Mouse (Mus musculus): ENCODE measurements around the gene Trrap. TPM values are rescaled to one million over a fixed set of nuclear protein-coding genes. Genes with fewer than 3 reads are reported as not detected.

Gene Trrap
- polyA plus RNA-seq, 1 experiment = 204 TPM

- Histone ChIP-seq H3K36me3 (ENCODE audit: control insufficient read depth, insufficient read depth, low read length) (peaks cover 15% of the 10 kb centered on the region), H3K4me1 (replicated peaks; ENCODE audit: control insufficient read depth, insufficient read depth, low read length) (no peaks in the 10 kb centered on the region), H3K27me3 (ENCODE audit: control insufficient read depth, insufficient read depth, low read length) (no peaks in the 10 kb centered on the region), H3K4me3 (ENCODE audit: control insufficient read depth, insufficient read depth, low read length) (no peak overlapping the region), H3K27ac (ENCODE audit: control insufficient read depth, insufficient read depth, low read length) (no peak overlapping the region)
- DNase-seq = no peak
- 90% methylated on average over 13 of the region's 13 CpGs for WGBS
- no peak for TF ChIP-seq CTCF (IDR thresholded peaks at IDR 0.05; ENCODE audit: borderline replicate concordance, control insufficient read depth, extremely low read depth, insufficient read depth, low read length, poor library complexity)
- TF ChIP-seq POLR2A (IDR thresholded peaks at IDR 0.05; ENCODE audit: control insufficient read depth, extremely low read depth, insufficient read depth, low read length, poor library complexity) = no peak
Observed at GRCm38 (mm10) chr5:144884629-144885217, 117.2 kb downstream of the Trrap start.

DNA sequence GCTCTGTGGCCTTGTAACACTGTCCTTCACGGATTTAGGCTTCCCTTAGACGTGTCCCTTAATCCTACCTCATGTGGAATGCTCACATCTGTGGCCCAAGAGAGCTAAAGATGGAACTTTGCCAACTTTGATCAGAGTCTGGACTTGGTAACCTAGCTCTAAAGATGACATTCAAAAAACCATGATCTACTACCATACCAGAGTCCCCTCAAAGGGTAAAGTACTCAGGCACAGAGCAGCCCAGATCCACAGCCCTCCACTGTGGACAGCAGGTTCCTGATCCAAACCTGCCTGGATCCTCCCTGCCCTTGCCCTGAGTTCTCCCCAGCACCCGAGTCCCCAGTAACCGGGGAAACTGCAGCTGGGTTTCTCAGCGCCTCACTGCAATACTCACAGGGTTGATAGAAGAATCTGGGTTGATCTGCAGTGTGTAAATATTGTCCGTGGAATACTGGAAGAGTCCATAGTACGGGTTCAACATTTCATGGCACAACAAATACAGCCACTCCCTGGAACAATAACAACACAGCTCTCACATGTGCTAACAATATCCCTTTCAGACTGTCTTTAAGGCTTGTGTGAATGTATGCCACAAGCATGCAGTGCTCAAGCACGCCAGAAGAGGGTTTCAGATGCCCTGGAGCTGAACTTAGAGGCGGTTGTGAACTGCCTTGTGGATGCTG is 118.6 kb downstream of the Trrap start:
- Histone ChIP-seq H3K4me3 (ENCODE audit: control insufficient read depth, insufficient read depth, low read length) (no peak overlapping the region), H3K27ac (ENCODE audit: control insufficient read depth, insufficient read depth, low read length) (no peak overlapping the region), H3K4me1 (replicated peaks; ENCODE audit: control insufficient read depth, insufficient read depth, low read length) (no peaks in the 10 kb centered on the region), H3K36me3 (ENCODE audit: control insufficient read depth, insufficient read depth, low read length) (peaks cover 15% of the 10 kb centered on the region), H3K27me3 (ENCODE audit: control insufficient read depth, insufficient read depth, low read length) (no peaks in the 10 kb centered on the region)
- 96% methylated on average over 9 of the region's 9 CpGs for WGBS
- no peak for DNase-seq
- no peak for TF ChIP-seq POLR2A (IDR thresholded peaks at IDR 0.05; ENCODE audit: control insufficient read depth, extremely low read depth, insufficient read depth, low read length, poor library complexity)
- TF ChIP-seq CTCF (IDR thresholded peaks at IDR 0.05; ENCODE audit: borderline replicate concordance, control insufficient read depth, extremely low read depth, insufficient read depth, low read length, poor library complexity) = no peak

DNA sequence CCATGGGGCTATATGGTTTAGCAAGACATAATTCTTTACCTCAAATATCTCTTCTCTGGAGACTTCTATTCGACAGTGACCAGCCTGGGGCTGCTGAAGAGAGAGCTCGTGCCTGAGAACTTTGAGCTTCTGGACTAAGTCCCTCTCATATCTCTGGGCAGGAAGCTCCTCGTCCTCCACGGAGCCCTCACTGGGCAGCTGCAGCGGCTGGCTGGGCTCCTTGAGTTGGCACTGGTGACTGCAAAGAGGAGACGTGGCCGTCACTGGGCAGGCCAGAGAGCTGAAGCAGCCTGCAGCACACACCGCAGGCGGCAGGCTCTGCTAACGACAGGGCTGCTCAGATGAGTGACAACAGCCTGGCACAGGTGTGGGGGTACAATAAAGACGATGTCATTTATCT is 123.7 kb downstream of the Trrap start:
- H3K36me3 ChIP-seq (ENCODE audit: control insufficient read depth, insufficient read depth, low read length) = peaks cover 16% of the 10 kb centered on the region
- WGBS = 97% methylated on average over 11 of the region's 11 CpGs

DNA sequence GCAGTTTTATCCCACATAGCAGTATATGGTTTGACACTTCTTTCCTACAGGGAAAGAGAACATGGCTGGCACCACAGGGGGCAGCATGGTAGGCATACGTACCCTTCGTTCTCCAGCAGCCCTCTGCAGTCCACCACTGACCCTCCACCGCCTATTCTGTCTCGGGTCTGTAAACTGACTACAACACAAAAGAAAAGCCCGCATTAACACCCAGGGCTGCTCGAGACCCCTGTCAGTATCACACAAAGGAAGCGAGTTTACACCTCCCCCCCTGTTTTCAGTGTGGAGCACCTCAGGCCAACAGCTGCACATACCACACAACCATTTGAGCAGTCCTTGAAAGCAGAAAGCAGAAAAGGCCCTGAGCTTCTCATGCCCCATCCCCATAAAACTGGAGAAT is 130.3 kb downstream of the Trrap start:
- Histone ChIP-seq H3K4me1 (replicated peaks; ENCODE audit: control insufficient read depth, insufficient read depth, low read length) (no peaks in the 10 kb centered on the region), H3K36me3 (ENCODE audit: control insufficient read depth, insufficient read depth, low read length) (peaks cover 18% of the 10 kb centered on the region), H3K27me3 (ENCODE audit: control insufficient read depth, insufficient read depth, low read length) (no peaks in the 10 kb centered on the region), H3K4me3 (ENCODE audit: control insufficient read depth, insufficient read depth, low read length) (no peak overlapping the region), H3K27ac (ENCODE audit: control insufficient read depth, insufficient read depth, low read length) (no peak overlapping the region)
- TF ChIP-seq CTCF (IDR thresholded peaks at IDR 0.05; ENCODE audit: borderline replicate concordance, control insufficient read depth, extremely low read depth, insufficient read depth, low read length, poor library complexity) (no peak), POLR2A (IDR thresholded peaks at IDR 0.05; ENCODE audit: control insufficient read depth, extremely low read depth, insufficient read depth, low read length, poor library complexity) (no peak)
- DNase-seq = no peak
- WGBS = 95% methylated on average over 7 of the region's 7 CpGs

More for the DNA sequence above, 123.7 kb downstream of the Trrap start:
- no peak overlapping the region for H3K4me3 ChIP-seq (ENCODE audit: control insufficient read depth, insufficient read depth, low read length)
- no peak for TF ChIP-seq CTCF (IDR thresholded peaks at IDR 0.05; ENCODE audit: borderline replicate concordance, control insufficient read depth, extremely low read depth, insufficient read depth, low read length, poor library complexity)
- no peak for TF ChIP-seq POLR2A (IDR thresholded peaks at IDR 0.05; ENCODE audit: control insufficient read depth, extremely low read depth, insufficient read depth, low read length, poor library complexity)
- no peaks in the 10 kb centered on the region for H3K4me1 ChIP-seq (replicated peaks; ENCODE audit: control insufficient read depth, insufficient read depth, low read length)
- no peak for DNase-seq
- no peak overlapping the region for H3K27ac ChIP-seq (ENCODE audit: control insufficient read depth, insufficient read depth, low read length)
- H3K27me3 ChIP-seq (ENCODE audit: control insufficient read depth, insufficient read depth, low read length) = no peaks in the 10 kb centered on the region

- Histone ChIP-seq H3K27me3 (ENCODE audit: control insufficient read depth, insufficient read depth, low read length) (no peaks in the 10 kb centered on the region), H3K27ac (ENCODE audit: control insufficient read depth, insufficient read depth, low read length) (no peak overlapping the region), H3K4me3 (ENCODE audit: control insufficient read depth, insufficient read depth, low read length) (no peak overlapping the region), H3K36me3 (ENCODE audit: control insufficient read depth, insufficient read depth, low read length) (peaks cover 18% of the 10 kb centered on the region), H3K4me1 (replicated peaks; ENCODE audit: control insufficient read depth, insufficient read depth, low read length) (no peaks in the 10 kb centered on the region)
- no peak for DNase-seq
- 85% methylated on average over 7 of the region's 7 CpGs for WGBS
- TF ChIP-seq POLR2A (IDR thresholded peaks at IDR 0.05; ENCODE audit: control insufficient read depth, extremely low read depth, insufficient read depth, low read length, poor library complexity) (no peak), CTCF (IDR thresholded peaks at IDR 0.05; ENCODE audit: borderline replicate concordance, control insufficient read depth, extremely low read depth, insufficient read depth, low read length, poor library complexity) (no peak)
Observed at GRCm38 (mm10) chr5:144898448-144899052, 131.0 kb downstream of the Trrap start.

GRCm38 (mm10) chr5:144901035-144901434 is 133.5 kb downstream of the Trrap start:
- H3K27ac ChIP-seq (ENCODE audit: control insufficient read depth, insufficient read depth, low read length) = no peak overlapping the region
- H3K4me1 ChIP-seq (replicated peaks; ENCODE audit: control insufficient read depth, insufficient read depth, low read length) = no peaks in the 10 kb centered on the region
- 93% methylated on average over 7 of the region's 7 CpGs for WGBS
- H3K36me3 ChIP-seq (ENCODE audit: control insufficient read depth, insufficient read depth, low read length) = peaks cover 11% of the 10 kb centered on the region
- H3K27me3 ChIP-seq (ENCODE audit: control insufficient read depth, insufficient read depth, low read length) = no peaks in the 10 kb centered on the region
- DNase-seq = no peak
- H3K4me3 ChIP-seq (ENCODE audit: control insufficient read depth, insufficient read depth, low read length) = no peak overlapping the region
- no peak for TF ChIP-seq POLR2A (IDR thresholded peaks at IDR 0.05; ENCODE audit: control insufficient read depth, extremely low read depth, insufficient read depth, low read length, poor library complexity)
- no peak for TF ChIP-seq CTCF (IDR thresholded peaks at IDR 0.05; ENCODE audit: borderline replicate concordance, control insufficient read depth, extremely low read depth, insufficient read depth, low read length, poor library complexity)

All from thymus, adult 2 months (tissue).